Mouse (Mus musculus) lung, postnatal 0 days (tissue): ENCODE results near the gene Gm20715. TPM values are rescaled to one million over a fixed set of nuclear protein-coding genes. Genes with fewer than 3 reads are reported as not detected.
A peak's percentile ranks its signal among the peaks of the same experiment; 100 is the strongest.

Experiments used
- ATAC-seq: fragments of 200-750 bp; cut with Nextera tagmentation; 2 replicates; pipeline ENCODE4 v1.8.0; 2017; ENCODE audit warnings: moderate library complexity
- DNase-seq: peaks from one replicate; pipeline ENCODE4 v3.0.0-alpha.2; 2016; ENCODE audit warnings: low spot score
- H3K27ac ChIP-seq: fragments of 300-500 bp; sonication (generic); 2 replicates; pipeline ENCODE4 v1.5.1; 2014; ENCODE audit warnings: antibody characterized with exemption, mild to moderate bottlenecking, low read length, mixed read lengths
- H3K27me3 ChIP-seq: fragments of 300-500 bp; sonication (generic); replicated peaks from 2 replicates; pipeline ENCODE4 v1.6.1; 2014; ENCODE audit warnings: low read length, mixed read lengths; ENCODE audit not compliant: insufficient read depth
- H3K36me3 ChIP-seq: fragments of 300-500 bp; sonication (generic); 2 replicates; pipeline ENCODE4 v1.6.1; 2014; ENCODE audit warnings: low read length, mixed read lengths; ENCODE audit not compliant: insufficient read depth
- H3K4me1 ChIP-seq: fragments of 300-500 bp; sonication (generic); 2 replicates; pipeline ENCODE4 v1.6.1; 2014; ENCODE audit warnings: antibody characterized with exemption, low read depth, low read length, mixed read lengths; ENCODE audit not compliant: insufficient read depth
- H3K4me2 ChIP-seq: fragments of 300-500 bp; sonication (generic); replicated peaks from 2 replicates; pipeline ENCODE4 v1.6.1; 2014; ENCODE audit warnings: low read depth, mild to moderate bottlenecking, low read length, moderate library complexity, mixed read lengths
- H3K4me3 ChIP-seq: fragments of 300-500 bp; sonication (generic); 2 replicates; pipeline ENCODE4 v1.5.1; 2014; ENCODE audit warnings: low read depth, low read length
- H3K9ac ChIP-seq: fragments of 300-500 bp; sonication (generic); replicated peaks from 2 replicates; pipeline ENCODE4 v1.6.1; 2014; ENCODE audit warnings: low read depth, mild to moderate bottlenecking
- H3K9me3 ChIP-seq: fragments of 300-500 bp; sonication (generic); 2 replicates; pipeline ENCODE4 v1.6.1; 2016; ENCODE audit warnings: low read length, mixed read lengths
- CTCF ChIP-seq: IDR thresholded peaks from 2 replicates; pipeline ENCODE4 v1.5.1; 2016; ENCODE audit warnings: antibody characterized with exemption, mild to moderate bottlenecking
- EP300 ChIP-seq: IDR thresholded peaks from 2 replicates; pipeline ENCODE4 v1.6.1; 2016; ENCODE audit warnings: antibody characterized with exemption, mild to moderate bottlenecking, control low read depth
- WGBS: fragments of 180-500 bp; shearing (Covaris S2); extraction: QIAGEN DNeasy Blood & Tissue Kit; methylation state at CpG from one replicate; pipeline ENCODE4 v1.1.7; 2014; 5-methylcytosine and 5-hydroxymethylcytosine counted together
- polyA plus RNA-seq: library from polyadenylated mRNA; unstranded; fragments of >200 nt; fragmentation: Nextera tagmentation; extraction: Ambion mirVana; gene quantifications from 2 replicates; pipeline ENCODE4 v1.2.1, GENCODE M21; 2015

Gm20715 gene
- polyA plus RNA-seq, 1 experiment from 2014 or later, result not detected

GRCm38 (mm10) chr7:6415442-6415787, 5.3 kb downstream of the Gm20715 start:
- 14% methylated on average over 8 of the region's 8 CpGs for WGBS
- no peaks in the 10 kb centered on the region for H3K9me3 ChIP-seq
- H3K4me3 ChIP-seq, result no peak overlapping the region
- no peaks in the 10 kb centered on the region for H3K27me3 ChIP-seq
- TF ChIP-seq EP300 (no peak), CTCF (no peak)
- no peak for DNase-seq
- H3K9ac ChIP-seq, result no peak overlapping the region
- no peak overlapping the region for H3K27ac ChIP-seq
- no peaks in the 10 kb centered on the region for H3K36me3 ChIP-seq
- H3K4me1 ChIP-seq, result no peaks in the 10 kb centered on the region
- no peak overlapping the region for H3K4me2 ChIP-seq
- no peak for ATAC-seq

DNA sequence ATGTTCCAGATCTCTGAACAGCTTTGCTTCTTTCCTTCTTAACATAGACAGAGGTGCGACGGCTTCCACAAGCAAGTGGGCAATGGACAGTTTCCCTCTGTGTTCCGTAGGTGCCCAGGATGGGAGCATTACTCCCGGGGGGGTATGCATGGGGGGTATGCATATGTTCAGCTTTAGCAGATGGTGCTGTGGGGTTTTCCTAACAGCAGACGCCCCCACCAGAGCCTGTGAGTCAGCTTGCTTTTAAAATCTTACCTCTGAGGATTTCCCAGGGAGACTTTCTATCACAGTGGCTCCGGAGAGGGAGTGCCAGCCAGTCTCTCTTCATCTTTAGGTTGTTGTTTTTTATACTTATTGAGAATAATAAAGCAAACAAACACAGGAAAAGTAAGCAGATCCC, 9.8 kb downstream of the Gm20715 start:
- TF ChIP-seq EP300 (no peak), CTCF (no peak)

GRCm38 (mm10) chr7:6429381-6429780, 19.3 kb downstream of the Gm20715 start:
- Histone ChIP-seq H3K27ac (no peak overlapping the region), H3K4me3 (no peak overlapping the region), H3K27me3 (no peaks in the 10 kb centered on the region), H3K9me3 (no peaks in the 10 kb centered on the region), H3K4me1 (no peaks in the 10 kb centered on the region), H3K36me3 (no peaks in the 10 kb centered on the region), H3K9ac (no peak overlapping the region), H3K4me2 (no peak overlapping the region)
- DNase-seq (no peak), ATAC-seq (no peak)
- TF ChIP-seq CTCF (0 out of 2 replicates have a peak, but pooled peaks have one; percentile 13), EP300 (no peak)
- 79% methylated on average over 3 of the region's 3 CpGs for WGBS

More for the DNA sequence above, 9.8 kb downstream of the Gm20715 start:
- WGBS, result 79% methylated on average over 6 of the region's 6 CpGs
- no peaks in the 10 kb centered on the region for H3K9me3 ChIP-seq
- H3K4me3 ChIP-seq, result no peak overlapping the region
- no peak for DNase-seq
- no peak overlapping the region for H3K27ac ChIP-seq
- no peaks in the 10 kb centered on the region for H3K36me3 ChIP-seq
- H3K27me3 ChIP-seq, result no peaks in the 10 kb centered on the region
- ATAC-seq, result no peak
- no peaks in the 10 kb centered on the region for H3K4me1 ChIP-seq
- no peak overlapping the region for H3K4me2 ChIP-seq
- H3K9ac ChIP-seq, result no peak overlapping the region

- H3K36me3 ChIP-seq, result no peaks in the 10 kb centered on the region
- H3K4me1 ChIP-seq, result no peaks in the 10 kb centered on the region
- DNase-seq, result peak; percentile 6
- no peak overlapping the region for H3K27ac ChIP-seq
- H3K4me2 ChIP-seq, result no peak overlapping the region
- 40% methylated on average over 2 of the region's 2 CpGs for WGBS
- no peaks in the 10 kb centered on the region for H3K9me3 ChIP-seq
- H3K4me3 ChIP-seq, result no peak overlapping the region
- ATAC-seq, result no peak
- TF ChIP-seq CTCF (peak; percentile 62), EP300 (no peak)
- H3K27me3 ChIP-seq, result no peaks in the 10 kb centered on the region
- no peak overlapping the region for H3K9ac ChIP-seq
Observed at GRCm38 (mm10) chr7:6430342-6430741, 20.3 kb downstream of the Gm20715 start.

DNA sequence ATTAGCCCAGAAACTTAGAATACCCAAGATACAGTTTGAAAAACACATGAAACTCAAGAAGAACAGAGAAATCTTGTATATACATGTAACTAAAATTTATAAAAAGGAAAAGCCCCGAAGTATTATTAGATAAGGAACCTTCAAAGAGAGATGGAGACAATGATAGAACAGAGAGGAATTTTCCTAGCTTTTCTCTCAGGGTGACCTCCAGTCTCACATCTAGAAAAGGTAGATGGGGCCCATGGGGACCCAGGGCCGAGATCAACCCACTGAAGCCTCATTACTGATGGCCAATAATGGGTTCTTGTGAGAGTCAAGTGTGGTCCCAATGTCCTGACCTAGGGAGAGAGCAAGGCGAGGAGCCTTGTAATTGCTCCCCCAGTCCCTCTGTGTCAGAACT, 28.3 kb downstream of the Gm20715 start, which contains the start of gene Olfr1344:
TSS of gene Olfr1344 (plus strand) at position 301 of the 400 bp plus-strand sequence.
- 64% methylated on average over 3 of the region's 3 CpGs for WGBS
- Histone ChIP-seq H3K27me3 (no peaks in the 10 kb centered on the region), H3K4me1 (no peaks in the 10 kb centered on the region), H3K9ac (no peak within 1 kb of the TSS), H3K36me3 (no peaks in the 10 kb centered on the region), H3K4me2 (no peak within 1 kb of the TSS), H3K9me3 (no peaks in the 10 kb centered on the region), H3K27ac (no peak within 1 kb of the TSS), H3K4me3 (no peak within 1 kb of the TSS)
- ATAC-seq (no peak), DNase-seq (no peak)
- TF ChIP-seq EP300 (no peak), CTCF (no peak)

- Histone ChIP-seq H3K9me3 (no peaks in the 10 kb centered on the region), H3K4me1 (no peaks in the 10 kb centered on the region), H3K27me3 (no peaks in the 10 kb centered on the region), H3K27ac (no peak overlapping the region), H3K9ac (no peak overlapping the region), H3K4me3 (no peak overlapping the region), H3K36me3 (no peaks in the 10 kb centered on the region), H3K4me2 (no peak overlapping the region)
- no peak for ATAC-seq
- TF ChIP-seq EP300 (no peak), CTCF (no peak)
- no peak for DNase-seq
- 58% methylated on average over 2 of the region's 2 CpGs for WGBS
Observed at GRCm38 (mm10) chr7:6441173-6441572, 31.1 kb downstream of the Gm20715 start.

DNA sequence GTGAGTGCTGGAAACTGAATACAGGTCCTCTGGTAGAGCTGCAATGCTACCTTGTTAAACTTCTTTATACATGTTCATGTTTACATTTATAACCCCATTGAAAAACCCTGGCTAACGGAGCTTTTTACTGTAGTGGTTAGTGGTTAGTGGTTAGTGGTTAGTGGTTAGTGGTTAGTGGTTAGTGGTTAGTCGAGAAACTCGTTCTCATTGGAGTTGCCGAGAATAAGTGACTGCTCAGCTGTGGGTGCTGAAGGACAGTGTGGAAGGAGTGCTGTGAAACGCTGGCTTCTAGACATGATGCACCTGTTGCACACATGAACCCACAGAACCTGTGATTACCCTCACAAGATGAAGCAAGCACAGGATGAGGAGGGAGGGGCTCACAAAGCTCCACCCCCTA, 37.7 kb downstream of the Gm20715 start:
- no peaks in the 10 kb centered on the region for H3K36me3 ChIP-seq
- no peak for DNase-seq
- no peak overlapping the region for H3K4me2 ChIP-seq
- no peaks in the 10 kb centered on the region for H3K9me3 ChIP-seq
- WGBS, result 82% methylated on average over 5 of the region's 5 CpGs
- H3K4me3 ChIP-seq, result no peak overlapping the region
- H3K4me1 ChIP-seq, result no peaks in the 10 kb centered on the region
- H3K27ac ChIP-seq, result no peak overlapping the region
- TF ChIP-seq EP300, result no peak
- H3K9ac ChIP-seq, result no peak overlapping the region
- no peak for ATAC-seq
- H3K27me3 ChIP-seq, result no peaks in the 10 kb centered on the region
